Mouse (Mus musculus) ES-E14 (cell line): ENCODE results near the gene Olfr571.

Source experiments
- CHD2 ChIP-seq: IDR thresholded peaks from 2 replicates; pipeline ENCODE4 v1.6.1; 2014; ENCODE audit warnings: mild to moderate bottlenecking, low read depth, low read length, inconsistent platforms
- HCFC1 ChIP-seq: IDR thresholded peaks from 2 replicates; pipeline ENCODE4 v1.6.1; 2012; ENCODE audit warnings: low read length, inconsistent platforms, borderline replicate concordance; ENCODE audit not compliant: insufficient read depth
- MAFK ChIP-seq: IDR thresholded peaks from 2 replicates; pipeline ENCODE4 v1.6.1; 2014; ENCODE audit warnings: mild to moderate bottlenecking, low read depth, low read length, inconsistent platforms; ENCODE audit not compliant: insufficient read depth
- ZC3H11A ChIP-seq: IDR thresholded peaks from 2 replicates; pipeline ENCODE4 v1.6.1; 2012; ENCODE audit warnings: low read depth, mild to moderate bottlenecking, inconsistent platforms, low read length, borderline replicate concordance

GRCm38 (mm10) chr7:102916405-102916804, 931 bp downstream of the Olfr571 start:
- TF ChIP-seq ZC3H11A (no peak), HCFC1 (no peak), MAFK (no peak), CHD2 (no peak)
